Mouse (Mus musculus): ENCODE data around the gene 4833439L19Rik. TPM values are rescaled to one million over a fixed set of nuclear protein-coding genes. Genes with fewer than 3 reads are reported as not detected.
A peak's percentile ranks its signal among the peaks of the same experiment; 100 is the strongest.

Gene 4833439L19Rik
- total RNA-seq, 2 experiments from 2014 or later: 27.7 to 65.9 TPM

DNA sequence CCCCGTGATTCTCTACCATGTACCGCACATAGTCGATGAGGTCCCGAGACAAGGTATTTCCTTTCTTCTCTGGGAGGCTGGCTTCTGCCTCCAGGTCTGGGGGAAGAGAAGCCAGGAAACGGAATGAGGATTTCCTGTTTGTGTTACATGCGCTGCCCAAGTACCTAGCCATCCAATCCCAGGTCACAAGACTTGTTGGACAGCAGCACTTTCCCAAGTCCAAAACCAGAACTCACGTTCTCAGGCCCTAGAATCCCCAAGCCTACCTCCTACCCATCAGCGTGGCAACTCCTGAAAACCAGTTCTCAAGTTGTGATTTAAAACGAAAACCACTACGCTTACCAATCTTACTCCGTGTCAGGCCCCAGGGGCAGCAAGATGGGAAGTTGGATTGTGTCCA is 20.6 kb upstream of the 4833439L19Rik start:
- ATAC-seq (replicated peaks; ENCODE audit: poor library complexity, severe bottlenecking): no peak

DNA sequence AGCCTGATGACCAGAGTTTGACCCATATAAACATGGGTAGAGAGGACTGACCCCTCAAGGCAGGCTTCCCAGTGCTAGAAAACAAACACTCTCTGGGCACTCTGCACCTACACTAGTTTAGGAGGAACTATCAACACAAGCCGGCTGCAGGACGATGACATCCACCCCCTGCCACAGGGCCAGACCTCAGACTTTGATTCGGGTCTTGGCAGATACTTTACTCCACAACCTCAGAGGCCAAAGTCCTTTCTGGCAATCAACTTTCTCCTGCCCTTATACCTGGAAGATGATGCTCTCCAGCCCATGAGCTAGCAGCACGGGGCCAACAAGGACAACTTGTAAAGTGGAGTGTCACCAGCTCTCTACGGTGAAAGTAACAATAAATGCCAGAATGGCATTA is 17.6 kb upstream of the 4833439L19Rik start:
- ATAC-seq (replicated peaks; ENCODE audit: poor library complexity, severe bottlenecking): no peak

DNA sequence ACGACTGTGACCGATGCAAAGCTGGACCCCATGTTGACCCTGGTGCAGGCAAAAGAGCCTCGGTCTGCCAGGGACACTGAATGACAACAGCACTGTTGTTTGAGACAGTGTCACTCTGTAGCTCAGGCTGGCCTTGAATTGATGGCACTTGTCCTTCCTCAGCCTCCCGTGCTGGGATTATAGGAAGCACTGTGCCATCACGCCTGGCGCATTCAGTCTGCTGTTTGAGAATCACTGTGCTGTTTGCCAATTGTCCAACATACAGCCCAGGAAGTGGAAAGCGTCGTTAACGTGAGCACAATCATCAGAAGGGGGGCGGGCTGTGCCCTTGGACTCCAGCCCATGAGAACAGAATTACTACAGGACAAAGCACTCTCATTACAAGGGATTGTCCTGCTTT is 16.9 kb upstream of the 4833439L19Rik start:
- no peak for ATAC-seq (replicated peaks; ENCODE audit: poor library complexity, severe bottlenecking)

DNA sequence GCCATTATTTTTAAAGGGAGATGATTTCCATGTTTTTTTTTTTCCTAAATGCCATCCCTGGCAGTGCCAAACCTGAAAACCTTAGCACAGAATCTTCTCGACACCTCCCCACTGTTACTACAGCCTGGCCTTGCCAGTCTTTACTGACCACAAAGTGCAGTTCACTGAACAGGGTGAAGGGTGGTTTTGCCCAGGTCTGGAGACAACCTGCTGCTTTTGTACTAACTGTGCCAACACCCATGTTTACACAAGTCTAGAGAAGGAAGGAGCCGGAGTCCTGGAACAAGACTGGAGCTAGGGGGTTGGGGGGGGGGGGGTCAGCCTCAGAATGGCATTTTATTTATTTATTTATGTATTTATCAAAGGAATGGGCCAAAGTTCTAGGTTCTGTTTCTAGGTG is 16.1 kb upstream of the 4833439L19Rik start:
- no peak for ATAC-seq (replicated peaks; ENCODE audit: poor library complexity, severe bottlenecking)

DNA sequence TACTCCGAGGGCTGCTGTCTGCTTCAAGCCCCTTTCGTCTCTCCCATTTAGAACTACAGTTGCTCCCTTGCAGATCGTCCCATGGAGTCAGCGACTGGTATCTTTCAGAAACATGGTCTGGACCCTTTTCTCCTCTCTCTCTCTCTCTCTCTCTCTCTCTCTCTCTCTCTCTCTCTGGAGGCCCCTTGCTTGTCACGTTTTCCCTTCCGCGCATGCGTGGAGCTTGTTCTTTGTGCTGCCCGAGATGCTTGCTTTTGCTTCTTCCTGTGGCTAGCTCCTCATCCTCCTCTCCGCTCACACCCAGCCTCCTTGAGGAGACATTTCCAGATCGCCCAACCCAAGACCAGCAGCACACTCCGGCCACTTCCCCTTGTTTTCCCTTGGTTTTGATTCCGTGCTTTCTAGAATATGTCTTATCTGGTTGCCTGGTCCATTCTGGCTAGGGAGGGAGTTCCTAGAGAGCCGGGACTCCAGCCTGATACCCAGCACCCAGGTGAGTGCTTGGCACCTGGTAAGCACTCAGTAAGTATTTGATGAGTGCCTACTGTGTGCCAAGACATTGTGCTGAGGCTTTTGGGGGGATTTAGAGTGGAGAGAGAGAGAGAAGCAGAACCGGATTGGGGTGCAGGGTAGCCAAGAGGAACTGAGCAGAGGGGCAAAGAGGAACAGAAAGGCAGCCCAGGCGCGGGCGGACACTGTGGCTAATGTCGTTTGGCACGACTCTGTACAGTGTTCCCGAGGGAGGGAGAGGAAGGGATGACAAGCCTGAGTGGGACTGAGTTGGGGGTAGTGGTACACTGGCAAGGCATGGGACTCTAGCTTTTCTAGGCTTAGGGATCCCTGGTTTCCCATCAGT is 12.6 kb upstream of the 4833439L19Rik start:
- ATAC-seq (replicated peaks; ENCODE audit: poor library complexity, severe bottlenecking): peak; percentile 85

- no peak for ATAC-seq (replicated peaks; ENCODE audit: poor library complexity, severe bottlenecking)
These were observed 10.3 kb upstream of the 4833439L19Rik start for GRCm38 (mm10) chr13:54575489-54575888.

- ATAC-seq (replicated peaks; ENCODE audit: poor library complexity, severe bottlenecking): peak; percentile 61
These were observed 9.7 kb upstream of the 4833439L19Rik start, which contains the start of gene Arl10 for GRCm38 (mm10) chr13:54574854-54575481. Arl10 (plus strand) TSS chr13:54575015.

GRCm38 (mm10) chr13:54572621-54573020 is 7.4 kb upstream of the 4833439L19Rik start:
- no peak for ATAC-seq (replicated peaks; ENCODE audit: poor library complexity, severe bottlenecking)

- no peak for ATAC-seq (replicated peaks; ENCODE audit: poor library complexity, severe bottlenecking)
These were observed 6.4 kb upstream of the 4833439L19Rik start for GRCm38 (mm10) chr13:54571637-54572036.

GRCm38 (mm10) chr13:54570736-54571135 is 5.5 kb upstream of the 4833439L19Rik start:
- no peak for ATAC-seq (replicated peaks; ENCODE audit: poor library complexity, severe bottlenecking)

GRCm38 (mm10) chr13:54569282-54569681 is 4.0 kb upstream of the 4833439L19Rik start:
- ATAC-seq (replicated peaks; ENCODE audit: poor library complexity, severe bottlenecking): peak; percentile 54

- peak; percentile 52 for ATAC-seq (replicated peaks; ENCODE audit: poor library complexity, severe bottlenecking)
These were observed 3.1 kb upstream of the 4833439L19Rik start for GRCm38 (mm10) chr13:54568380-54568779.

GRCm38 (mm10) chr13:54565594-54566345 is 535 bp upstream of the 4833439L19Rik start:
- peak; percentile 38 for ATAC-seq (replicated peaks; ENCODE audit: poor library complexity, severe bottlenecking)

- ATAC-seq (replicated peaks; ENCODE audit: poor library complexity, severe bottlenecking): 0 out of 2 replicates have a peak, but pooled peaks have one; percentile 5
These were observed 719 bp downstream of the 4833439L19Rik start for GRCm38 (mm10) chr13:54564232-54565200.

GRCm38 (mm10) chr13:54562562-54562961 is 2.7 kb downstream of the 4833439L19Rik start:
- ATAC-seq (replicated peaks; ENCODE audit: poor library complexity, severe bottlenecking): no peak

GRCm38 (mm10) chr13:54560608-54561007 is 4.6 kb downstream of the 4833439L19Rik start:
- no peak for ATAC-seq (replicated peaks; ENCODE audit: poor library complexity, severe bottlenecking)

- no peak for ATAC-seq (replicated peaks; ENCODE audit: poor library complexity, severe bottlenecking)
These were observed 5.6 kb downstream of the 4833439L19Rik start for GRCm38 (mm10) chr13:54559656-54560055.

DNA sequence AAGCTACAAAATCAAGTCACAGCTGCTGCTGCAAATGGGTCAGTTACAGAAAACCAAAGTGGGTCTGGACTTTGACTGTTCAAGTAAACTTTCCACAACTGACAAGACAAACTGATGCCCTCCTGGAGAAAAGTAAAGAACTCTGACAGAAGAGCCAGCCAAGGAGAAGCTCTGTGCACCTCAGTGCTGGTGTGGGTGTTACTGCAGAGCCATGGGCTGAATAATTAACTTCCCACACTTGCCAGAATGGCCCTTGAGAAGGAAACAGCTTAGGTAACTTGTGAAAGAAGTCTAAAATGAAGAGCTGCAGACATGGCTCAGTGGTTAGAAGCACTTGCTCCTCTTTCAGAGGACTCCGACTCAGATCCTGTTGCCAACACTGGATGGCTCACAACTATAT is 7.6 kb downstream of the 4833439L19Rik start:
- no peak for ATAC-seq (replicated peaks; ENCODE audit: poor library complexity, severe bottlenecking)

- no peak for ATAC-seq (replicated peaks; ENCODE audit: poor library complexity, severe bottlenecking)
These were observed 8.4 kb downstream of the 4833439L19Rik start for GRCm38 (mm10) chr13:54556796-54557195.

GRCm38 (mm10) chr13:54556176-54556575 is 9.1 kb downstream of the 4833439L19Rik start:
- ATAC-seq (replicated peaks; ENCODE audit: poor library complexity, severe bottlenecking): no peak

All from granulocyte monocyte progenitor cell, adult 5-6 weeks (primary cell).